Mouse (Mus musculus) erythroblast, embryonic 14.5 days (primary cell): ENCODE data around the gene Gpc6.

Experiments used
- GATA1 ChIP-seq: IDR thresholded peaks from 2 replicates; pipeline ENCODE4 v1.6.1; 2012; ENCODE audit warnings: low read length, inconsistent platforms, mixed read lengths
- TAL1 ChIP-seq: IDR thresholded peaks from 3 replicates; pipeline ENCODE4 v1.6.1; 2012; ENCODE audit warnings: low read length, inconsistent platforms, mixed read lengths

DNA sequence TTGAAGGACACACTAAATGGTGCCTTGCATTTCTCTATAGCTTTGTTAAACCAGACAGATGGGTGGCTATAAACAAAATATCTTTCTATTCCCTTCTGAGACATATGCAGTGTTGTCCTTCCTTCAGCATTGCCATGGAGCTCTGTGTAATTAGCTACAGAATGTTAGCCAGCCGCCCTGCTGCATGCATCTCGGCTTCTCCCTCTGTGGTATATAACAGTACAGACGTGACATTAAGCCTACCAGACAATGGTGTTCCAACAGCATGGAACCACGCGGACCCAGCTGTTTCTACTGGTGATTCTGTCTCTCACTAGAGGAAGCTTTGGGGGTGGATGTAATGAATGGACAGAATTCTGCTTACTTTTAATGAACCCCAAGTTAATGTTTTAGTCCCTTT is 115.9 kb downstream of the Gpc6 start:
- TF ChIP-seq GATA1, result no peak
- TF ChIP-seq TAL1, result no peak
